Mouse (Mus musculus) brain, embryonic 14.5 days (tissue): Measurements from ENCODE around the gene Recql.

ENCODE experiments used
- CTCF ChIP-seq: fragments of 200-500 bp; IDR thresholded peaks from 2 replicates; pipeline ENCODE4 v1.5.1; 2012; ENCODE audit warnings: inconsistent platforms, mild to moderate bottlenecking, moderate library complexity, borderline replicate concordance; ENCODE audit not compliant: insufficient read depth, insufficient read length; ENCODE audit errors: extremely low read depth
- POLR2A ChIP-seq: fragments of 200-500 bp; IDR thresholded peaks from 2 replicates; pipeline ENCODE4 v1.6.1; 2012; ENCODE audit warnings: mild to moderate bottlenecking, inconsistent platforms, borderline replicate concordance; ENCODE audit not compliant: poor library complexity, insufficient read depth, insufficient read length, severe bottlenecking; ENCODE audit errors: extremely low read depth

- TF ChIP-seq CTCF (no peak), POLR2A (no peak)
Measured at GRCm38 (mm10) chr6:142412906-142413491, 26.1 kb upstream of the Recql start, which contains the start of gene Spx.
